Mouse (Mus musculus) forebrain, embryonic 10.5 days (tissue): ENCODE results near the gene Tdrd12. TPM values are rescaled to one million over a fixed set of nuclear protein-coding genes. Genes with fewer than 3 reads are reported as not detected.
A peak's percentile ranks its signal among the peaks of the same experiment; 100 is the strongest.
"Not testable (repeated sequence)": the region's sequence is repeated elsewhere in the genome, so short reads cannot be mapped to it uniquely, and the experiment has no call there.

Experiments used
- DNase-seq: peaks from one replicate; pipeline ENCODE4 v3.0.0-alpha.2; 2017; ENCODE audit warnings: low spot score; ENCODE audit errors: extremely low spot score
- H3K27ac ChIP-seq: fragments of 300-500 bp; sonication (generic); 2 replicates; pipeline ENCODE4 v1.5.1; 2016; ENCODE audit warnings: mild to moderate bottlenecking
- H3K27me3 ChIP-seq: fragments of 300-500 bp; sonication (generic); 2 replicates; pipeline ENCODE4 v1.6.1; 2016; ENCODE audit warnings: mild to moderate bottlenecking; ENCODE audit not compliant: poor library complexity, severe bottlenecking
- H3K36me3 ChIP-seq: fragments of 300-500 bp; sonication (generic); replicated peaks from 2 replicates; pipeline ENCODE4 v1.6.1; 2016; ENCODE audit warnings: mild to moderate bottlenecking, moderate library complexity
- H3K4me1 ChIP-seq: fragments of 300-500 bp; sonication (generic); 2 replicates; pipeline ENCODE4 v1.6.1; 2016
- H3K4me3 ChIP-seq: fragments of 300-500 bp; sonication (generic); 2 replicates; pipeline ENCODE4 v1.5.1; 2016; ENCODE audit warnings: mild to moderate bottlenecking, moderate library complexity
- H3K9me3 ChIP-seq: fragments of 300-500 bp; sonication (generic); 2 replicates; pipeline ENCODE4 v1.6.1; 2016; ENCODE audit warnings: mild to moderate bottlenecking, moderate library complexity
- WGBS: fragments of 180-500 bp; shearing (Covaris S2); methylation state at CpG from one replicate; pipeline ENCODE4 v1.1.7; 2016; 5-methylcytosine and 5-hydroxymethylcytosine counted together
- polyA plus RNA-seq: library from polyadenylated mRNA; unstranded; fragments of >200 nt; fragmentation: Nextera tagmentation; extraction: Ambion mirVana; gene quantifications from 2 replicates; pipeline ENCODE4 v1.2.1, GENCODE M21; 2016

Tdrd12 gene
- polyA plus RNA-seq, result 0.15 TPM in 2 replicates

- 91% methylated on average over 17 of the region's 17 CpGs for WGBS
- Histone ChIP-seq H3K4me3 (no peak within 1 kb of the TSS), H3K4me1 (no peaks in the 10 kb centered on the region), H3K27me3 (no peaks in the 10 kb centered on the region), H3K9me3 (no peaks in the 10 kb centered on the region), H3K36me3 (no peaks in the 10 kb centered on the region), H3K27ac (no peak within 1 kb of the TSS)
- no peak for DNase-seq
These were observed at the start of gene Tdrd12 for GRCm38 (mm10) chr7:35537562-35537961. TSS of gene Tdrd12 (minus strand) at chr7:35537745.

GRCm38 (mm10) chr7:35586906-35587445 is 49.4 kb upstream of the Tdrd12 start:
- peak; percentile 27 for DNase-seq

GRCm38 (mm10) chr7:35586055-35586905 is 48.7 kb upstream of the Tdrd12 start, which contains the start of gene Ankrd27:
TSS of gene Ankrd27 (plus strand) at chr7:35586244.
- peaks cover under 1% of the 10 kb centered on the region; the same call in 1 of the 2 replicates for H3K36me3 ChIP-seq
- no peaks in the 10 kb centered on the region for H3K9me3 ChIP-seq
- peak; percentile 95 for DNase-seq
- H3K4me3 ChIP-seq, result peak within 1 kb of the TSS; percentile 83
- H3K27ac ChIP-seq, result peak within 1 kb of the TSS; percentile 85
- peaks cover 33% of the 10 kb centered on the region for H3K27me3 ChIP-seq
- H3K4me1 ChIP-seq, result peaks cover 43% of the 10 kb centered on the region
- WGBS, result under 1% methylated on average over 49 of the region's 49 CpGs

More at GRCm38 (mm10) chr7:35586906-35587445, 49.4 kb upstream of the Tdrd12 start:
- Histone ChIP-seq H3K27ac (peak overlapping the region; percentile 85), H3K27me3 (peaks cover 33% of the 10 kb centered on the region), H3K4me3 (peak overlapping the region; percentile 83), H3K4me1 (peaks cover 43% of the 10 kb centered on the region), H3K36me3 (peaks cover 7% of the 10 kb centered on the region), H3K9me3 (no peaks in the 10 kb centered on the region)
- WGBS, result 23% methylated on average over 15 of the region's 15 CpGs

GRCm38 (mm10) chr7:35585191-35586054 is 47.9 kb upstream of the Tdrd12 start, which contains the start of gene Rgs9bp:
TSS of gene Rgs9bp (minus strand) at chr7:35585582.
- H3K9me3 ChIP-seq, result no peaks in the 10 kb centered on the region
- DNase-seq, result peak; percentile 78
- no peaks in the 10 kb centered on the region for H3K36me3 ChIP-seq
- peaks cover 43% of the 10 kb centered on the region for H3K4me1 ChIP-seq
- H3K4me3 ChIP-seq, result peak within 1 kb of the TSS; percentile 83
- under 1% methylated on average over 45 of the region's 45 CpGs for WGBS
- peaks cover 38% of the 10 kb centered on the region for H3K27me3 ChIP-seq
- peak within 1 kb of the TSS; percentile 85 for H3K27ac ChIP-seq

GRCm38 (mm10) chr7:35584786-35585190 is 47.2 kb upstream of the Tdrd12 start:
- H3K4me3 ChIP-seq, result peak overlapping the region; percentile 83
- no peak for DNase-seq
- under 1% methylated on average over 50 of the region's 50 CpGs for WGBS
- peaks cover 38% of the 10 kb centered on the region for H3K27me3 ChIP-seq
- peak overlapping the region; percentile 85 for H3K27ac ChIP-seq
- no peaks in the 10 kb centered on the region for H3K36me3 ChIP-seq
- H3K9me3 ChIP-seq, result no peaks in the 10 kb centered on the region; the same call in 1 of the 2 replicates
- peaks cover 43% of the 10 kb centered on the region for H3K4me1 ChIP-seq

GRCm38 (mm10) chr7:35584068-35584785 is 46.7 kb upstream of the Tdrd12 start:
- peak overlapping the region; percentile 83 for H3K4me3 ChIP-seq
- 3% methylated on average over 36 of the region's 36 CpGs for WGBS
- DNase-seq, result peak; percentile 42
- H3K36me3 ChIP-seq, result no peaks in the 10 kb centered on the region
- H3K27ac ChIP-seq, result peak overlapping the region; percentile 85; the same call in 1 of the 2 replicates
- H3K27me3 ChIP-seq, result peaks cover 38% of the 10 kb centered on the region
- H3K9me3 ChIP-seq, result no peaks in the 10 kb centered on the region; the same call in 1 of the 2 replicates
- H3K4me1 ChIP-seq, result peaks cover 43% of the 10 kb centered on the region

GRCm38 (mm10) chr7:35583476-35584025 is 46.0 kb upstream of the Tdrd12 start:
- no peaks in the 10 kb centered on the region for H3K36me3 ChIP-seq
- H3K27me3 ChIP-seq, result peaks cover 38% of the 10 kb centered on the region
- no peaks in the 10 kb centered on the region; the same call in 1 of the 2 replicates for H3K9me3 ChIP-seq
- H3K4me1 ChIP-seq, result peaks cover 43% of the 10 kb centered on the region
- H3K27ac ChIP-seq, result no peak overlapping the region
- no peak overlapping the region for H3K4me3 ChIP-seq
- WGBS, result 4% methylated on average over 11 of the region's 11 CpGs
- DNase-seq, result peak; percentile 17

- DNase-seq, result no peak
- peaks cover 38% of the 10 kb centered on the region for H3K27me3 ChIP-seq
- H3K27ac ChIP-seq, result no peak overlapping the region
- no peak overlapping the region for H3K4me3 ChIP-seq
- no peaks in the 10 kb centered on the region for H3K36me3 ChIP-seq
- H3K4me1 ChIP-seq, result peaks cover 38% of the 10 kb centered on the region
- WGBS, result 71% methylated on average over 5 of the region's 5 CpGs
- H3K9me3 ChIP-seq, result no peaks in the 10 kb centered on the region; the same call in 1 of the 2 replicates
These were observed 45.2 kb upstream of the Tdrd12 start for GRCm38 (mm10) chr7:35582719-35583118.

GRCm38 (mm10) chr7:35579849-35580248 is 42.3 kb upstream of the Tdrd12 start:
- Histone ChIP-seq H3K27me3 (peaks cover 33% of the 10 kb centered on the region), H3K36me3 (no peaks in the 10 kb centered on the region), H3K4me1 (peaks cover 17% of the 10 kb centered on the region), H3K27ac (no peak overlapping the region), H3K9me3 (no peaks in the 10 kb centered on the region; the same call in 1 of the 2 replicates), H3K4me3 (no peak overlapping the region)
- DNase-seq, result peak; percentile 61
- WGBS, result 26% methylated on average over 4 of the region's 4 CpGs

GRCm38 (mm10) chr7:35570883-35571282 is 33.3 kb upstream of the Tdrd12 start:
- WGBS, result 18% methylated on average over 6 of the region's 6 CpGs
- DNase-seq, result not testable (repeated sequence)

GRCm38 (mm10) chr7:35569724-35570123 is 32.2 kb upstream of the Tdrd12 start:
- not testable (repeated sequence) for H3K27ac ChIP-seq, H3K9me3 ChIP-seq, DNase-seq, H3K36me3 ChIP-seq, H3K4me3 ChIP-seq, H3K4me1 ChIP-seq
- 87% methylated on average over 4 of the region's 4 CpGs for WGBS
- H3K27me3 ChIP-seq, result peaks cover 13% of the 10 kb centered on the region

More at GRCm38 (mm10) chr7:35570883-35571282, 33.3 kb upstream of the Tdrd12 start:
- H3K36me3 ChIP-seq, H3K4me1 ChIP-seq, H3K27ac ChIP-seq, H3K4me3 ChIP-seq, H3K9me3 ChIP-seq: not testable (repeated sequence)
- peaks cover 13% of the 10 kb centered on the region for H3K27me3 ChIP-seq
